Mouse (Mus musculus): Measurements from ENCODE around the gene Mpzl3. TPM values are rescaled to one million over a fixed set of nuclear protein-coding genes. Genes with fewer than 3 reads are reported as not detected.

The Mpzl3 gene
- polyA plus RNA-seq (2014; fragmentation: Illumina TruSeq; extraction: RNeasy Lipid Tissue Mini Kit (QIAGEN cat#74804); ENCODE audit: low read depth, low replicate concordance) = 2.0 TPM

GRCm38 (mm10) chr9:45055082-45055713, at the start of gene Mpzl3:
Gene Mpzl3, plus strand, starts transcription at chr9:45055186.

GRCm38 (mm10) chr9:45009180-45010078, 45.6 kb upstream of the Mpzl3 start, which contains the start of gene Cd3e:
Gene Cd3e, minus strand, starts transcription at chr9:45009627.

DNA sequence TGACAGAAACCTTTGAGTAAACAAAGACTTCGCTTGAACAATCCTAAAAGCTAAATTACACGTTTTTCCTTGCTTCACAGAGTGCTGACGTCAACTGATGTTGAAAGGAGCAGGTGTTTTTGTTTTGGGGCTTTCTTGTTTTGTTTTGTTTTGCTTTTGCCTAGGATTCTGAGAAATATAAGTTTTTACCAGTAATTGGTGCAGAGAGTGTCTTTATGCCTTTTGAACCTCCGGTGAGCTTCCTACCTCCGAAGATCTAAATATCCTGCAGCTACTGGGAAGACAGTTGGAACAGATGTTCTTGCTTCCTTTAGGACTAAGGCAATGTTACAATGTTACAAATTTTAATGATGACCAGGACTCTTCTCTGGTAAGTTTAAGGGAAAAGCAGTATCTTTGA, 15.5 kb upstream of the Mpzl3 start, which contains the start of gene Mpzl2:
Mpzl2 (plus strand) TSS at position 301 of the 400 bp plus-strand sequence.

DNA sequence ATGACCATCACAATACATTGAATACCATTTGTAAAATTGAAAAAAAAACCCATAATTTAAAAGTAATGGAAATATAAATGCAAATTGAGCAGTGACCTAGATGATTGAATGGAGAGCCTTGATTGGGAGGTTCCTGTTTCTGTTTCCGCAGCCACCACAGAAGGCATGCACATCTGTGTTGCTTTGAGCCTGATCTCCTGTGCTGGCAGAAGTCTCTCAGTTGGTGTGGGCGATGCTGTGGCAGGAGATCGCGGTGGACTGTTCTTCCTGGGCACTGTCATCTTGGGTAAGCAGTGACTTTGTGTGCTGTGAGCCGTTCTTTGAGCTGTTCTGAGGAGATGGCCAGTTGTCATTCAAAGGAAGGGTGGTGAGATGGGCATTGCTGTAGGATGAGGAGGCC, 24.0 kb downstream of the Mpzl3 start, which contains the start of gene Jaml:
Jaml (plus strand) TSS at position 173 of the 400 bp plus-strand sequence.

GRCm38 (mm10) chr9:45117741-45118431, 62.9 kb downstream of the Mpzl3 start, which contains the start of gene Scn2b:
Gene Scn2b, plus strand, starts transcription at chr9:45117782.

Other genes starting within 250 kb of the Mpzl3 start
- 13.0 TPM for gene Kmt2a, start 173.9 kb upstream of the Mpzl3 start, polyA plus RNA-seq (2014; fragmentation: Illumina TruSeq; extraction: RNeasy Lipid Tissue Mini Kit (QIAGEN cat#74804); ENCODE audit: low read depth, low replicate concordance)
- 2,238 TPM for gene Atp5l, start 134.4 kb upstream of the Mpzl3 start, polyA plus RNA-seq (2014; fragmentation: Illumina TruSeq; extraction: RNeasy Lipid Tissue Mini Kit (QIAGEN cat#74804); ENCODE audit: low read depth, low replicate concordance)
- 25.2 TPM for gene Ube4a, start 89.6 kb upstream of the Mpzl3 start, polyA plus RNA-seq (2014; fragmentation: Illumina TruSeq; extraction: RNeasy Lipid Tissue Mini Kit (QIAGEN cat#74804); ENCODE audit: low read depth, low replicate concordance)
- gene Cd3g, start 74.8 kb upstream of the Mpzl3 start, polyA plus RNA-seq (2014; fragmentation: Illumina TruSeq; extraction: RNeasy Lipid Tissue Mini Kit (QIAGEN cat#74804); ENCODE audit: low read depth, low replicate concordance) = not detected
- gene Cd3d, start 73.4 kb upstream of the Mpzl3 start, polyA plus RNA-seq (2014; fragmentation: Illumina TruSeq; extraction: RNeasy Lipid Tissue Mini Kit (QIAGEN cat#74804); ENCODE audit: low read depth, low replicate concordance) = 0.29 TPM
- gene Cd3e, start 45.6 kb upstream of the Mpzl3 start, polyA plus RNA-seq (2014; fragmentation: Illumina TruSeq; extraction: RNeasy Lipid Tissue Mini Kit (QIAGEN cat#74804); ENCODE audit: low read depth, low replicate concordance) = not detected
- gene Mpzl2, start 15.4 kb upstream of the Mpzl3 start, polyA plus RNA-seq (2014; fragmentation: Illumina TruSeq; extraction: RNeasy Lipid Tissue Mini Kit (QIAGEN cat#74804); ENCODE audit: low read depth, low replicate concordance) = 0.63 TPM
- 0.42 TPM for gene Jaml, start 24.0 kb downstream of the Mpzl3 start, polyA plus RNA-seq (2014; fragmentation: Illumina TruSeq; extraction: RNeasy Lipid Tissue Mini Kit (QIAGEN cat#74804); ENCODE audit: low read depth, low replicate concordance)
- gene Scn2b, start 62.6 kb downstream of the Mpzl3 start, polyA plus RNA-seq (2014; fragmentation: Illumina TruSeq; extraction: RNeasy Lipid Tissue Mini Kit (QIAGEN cat#74804); ENCODE audit: low read depth, low replicate concordance) = 0.24 TPM
- 13.2 TPM for gene Scn4b, start 83.2 kb downstream of the Mpzl3 start, polyA plus RNA-seq (2014; fragmentation: Illumina TruSeq; extraction: RNeasy Lipid Tissue Mini Kit (QIAGEN cat#74804); ENCODE audit: low read depth, low replicate concordance)
- gene BC049352, start 126.8 kb downstream of the Mpzl3 start, polyA plus RNA-seq (2014; fragmentation: Illumina TruSeq; extraction: RNeasy Lipid Tissue Mini Kit (QIAGEN cat#74804); ENCODE audit: low read depth, low replicate concordance) = not detected
- not detected for gene Tmprss4, start 148.9 kb downstream of the Mpzl3 start, polyA plus RNA-seq (2014; fragmentation: Illumina TruSeq; extraction: RNeasy Lipid Tissue Mini Kit (QIAGEN cat#74804); ENCODE audit: low read depth, low replicate concordance)
- 2.6 TPM for gene Il10ra, start 214.0 kb downstream of the Mpzl3 start, polyA plus RNA-seq (2014; fragmentation: Illumina TruSeq; extraction: RNeasy Lipid Tissue Mini Kit (QIAGEN cat#74804); ENCODE audit: low read depth, low replicate concordance)